ENCODE assay signal across 12 mouse cellular contexts in genomic region chr12:16869091-16869778, GRCm38 (mm10). TPM values are rescaled to one million over a fixed set of nuclear protein-coding genes. Genes with fewer than 3 reads are reported as not detected.
DNase-seq lines count a peak whose midpoint lies in the region; ATAC-seq and TF ChIP-seq lines count a peak whose summit lies in the region.
"Had no signal": no experiment of that assay in that cellular context is flagged by ENCODE, and none has a peak within 500 bp of the region (broad histone marks: within the 10 kb centered on the region; RNA-seq: fewer than 3 reads in every experiment).

No protein-coding gene starts in this region.

- H3K27ac ChIP-seq in hindbrain, embryonic 12.5 days = peak overlapping the region; percentile 64; the same call in 1 of the 2 replicates
- no peak overlapping the region for H3K27ac ChIP-seq in hindbrain, embryonic 11.5 days (ENCODE audit: low read depth, low read length)
- no peak overlapping the region for H3K27ac ChIP-seq in midbrain, embryonic 11.5 days (ENCODE audit: low read depth, low read length)
- no peak overlapping the region for H3K27ac ChIP-seq in midbrain, embryonic 13.5 days
- peak overlapping the region; percentile 90 for H3K27ac ChIP-seq in stomach, postnatal 0 days (replicated peaks)

- no peak for ATAC-seq in hindbrain, embryonic 12.5 days (ENCODE audit: low FRiP score)
- ATAC-seq in hindbrain, embryonic 11.5 days (ENCODE audit: low FRiP score) = no peak
- ATAC-seq in midbrain, embryonic 11.5 days (ENCODE audit: low FRiP score) = no peak
- ATAC-seq in midbrain, embryonic 13.5 days = no peak
- ATAC-seq in stomach, postnatal 0 days (ENCODE audit: low FRiP score, low TSS enrichment) = no peak
- ATAC-seq: CD4-positive, CD25-positive, alpha-beta regulatory T cell, adult 4 months had no signal

- H3K9me3 ChIP-seq in hindbrain, embryonic 12.5 days (replicated peaks) = 0 out of 2 replicates have a peak, but pooled peaks cover 4% of the 10 kb centered on the region
- H3K9me3 ChIP-seq in hindbrain, embryonic 11.5 days (ENCODE audit: control insufficient read depth, low read length) = no peaks in the 10 kb centered on the region
- H3K9me3 ChIP-seq in midbrain, embryonic 11.5 days (ENCODE audit: control insufficient read depth, low read length) = no peaks in the 10 kb centered on the region
- no peaks in the 10 kb centered on the region for H3K9me3 ChIP-seq in midbrain, embryonic 13.5 days
- no peaks in the 10 kb centered on the region for H3K9me3 ChIP-seq in stomach, postnatal 0 days (ENCODE audit: control insufficient read depth, low read length)

- no peak overlapping the region for H3K4me2 ChIP-seq in hindbrain, embryonic 12.5 days (replicated peaks)
- no peak overlapping the region for H3K4me2 ChIP-seq in hindbrain, embryonic 11.5 days (replicated peaks; ENCODE audit: low read depth, low read length)
- H3K4me2 ChIP-seq in midbrain, embryonic 11.5 days = no peak overlapping the region
- no peak overlapping the region for H3K4me2 ChIP-seq in midbrain, embryonic 13.5 days (replicated peaks)
- H3K4me2 ChIP-seq in stomach, postnatal 0 days (replicated peaks; ENCODE audit: low read depth) = no peak overlapping the region

- TF ChIP-seq EP300 in stomach, postnatal 0 days (optimal IDR thresholded peaks at IDR 0.05) = no peak

- TF ChIP-seq CTCF in stomach, postnatal 0 days (IDR thresholded peaks at IDR 0.05; ENCODE audit: low read depth) = no peak

- no peak overlapping the region for H3K9ac ChIP-seq in hindbrain, embryonic 12.5 days
- H3K9ac ChIP-seq in hindbrain, embryonic 11.5 days (ENCODE audit: low read depth, low read length) = no peak overlapping the region
- H3K9ac ChIP-seq in midbrain, embryonic 11.5 days (ENCODE audit: low read length) = no peak overlapping the region
- no peak overlapping the region for H3K9ac ChIP-seq in midbrain, embryonic 13.5 days (replicated peaks)
- no peak overlapping the region for H3K9ac ChIP-seq in stomach, postnatal 0 days (ENCODE audit: low read length)

- H3K27me3 ChIP-seq in hindbrain, embryonic 12.5 days = no peaks in the 10 kb centered on the region
- no peaks in the 10 kb centered on the region for H3K27me3 ChIP-seq in hindbrain, embryonic 11.5 days (ENCODE audit: control insufficient read depth, insufficient read depth, low read length)
- H3K27me3 ChIP-seq in midbrain, embryonic 11.5 days (ENCODE audit: control insufficient read depth, insufficient read depth, low read length) = no peaks in the 10 kb centered on the region
- H3K27me3 ChIP-seq in midbrain, embryonic 13.5 days = no peaks in the 10 kb centered on the region
- H3K27me3 ChIP-seq in stomach, postnatal 0 days (ENCODE audit: control insufficient read depth, insufficient read depth, low read length) = no peaks in the 10 kb centered on the region

- no peak overlapping the region for H3K4me3 ChIP-seq in hindbrain, embryonic 12.5 days
- no peak overlapping the region for H3K4me3 ChIP-seq in hindbrain, embryonic 11.5 days (ENCODE audit: low read depth, low read length)
- H3K4me3 ChIP-seq in midbrain, embryonic 11.5 days (ENCODE audit: low read depth, low read length) = no peak overlapping the region
- H3K4me3 ChIP-seq in midbrain, embryonic 13.5 days (replicated peaks) = no peak overlapping the region
- no peak overlapping the region for H3K4me3 ChIP-seq in stomach, postnatal 0 days (ENCODE audit: low read depth, low read length)

- peaks cover 17% of the 10 kb centered on the region for H3K4me1 ChIP-seq in hindbrain, embryonic 12.5 days
- no peaks in the 10 kb centered on the region for H3K4me1 ChIP-seq in hindbrain, embryonic 11.5 days (replicated peaks; ENCODE audit: control insufficient read depth, insufficient read depth, low read length)
- H3K4me1 ChIP-seq in midbrain, embryonic 11.5 days (ENCODE audit: control insufficient read depth, insufficient read depth, low read length) = peaks cover 7% of the 10 kb centered on the region
- peaks cover 8% of the 10 kb centered on the region for H3K4me1 ChIP-seq in midbrain, embryonic 13.5 days (replicated peaks)
- peaks cover 16% of the 10 kb centered on the region for H3K4me1 ChIP-seq in stomach, postnatal 0 days (replicated peaks; ENCODE audit: control insufficient read depth, insufficient read depth)

- no peaks in the 10 kb centered on the region for H3K36me3 ChIP-seq in hindbrain, embryonic 12.5 days
- H3K36me3 ChIP-seq in hindbrain, embryonic 11.5 days (ENCODE audit: control insufficient read depth, insufficient read depth, low read length) = no peaks in the 10 kb centered on the region
- no peaks in the 10 kb centered on the region for H3K36me3 ChIP-seq in midbrain, embryonic 11.5 days (ENCODE audit: control insufficient read depth, insufficient read depth, low read length)
- no peaks in the 10 kb centered on the region for H3K36me3 ChIP-seq in midbrain, embryonic 13.5 days
- H3K36me3 ChIP-seq in stomach, postnatal 0 days (ENCODE audit: control insufficient read depth, insufficient read depth, low read length) = no peaks in the 10 kb centered on the region

- DNase-seq in hindbrain, embryonic 11.5 days (ENCODE audit: low spot score) = no peak
- DNase-seq in midbrain, embryonic 11.5 days (ENCODE audit: low spot score, missing footprints) = peak; percentile 19
- DNase-seq in heart, postnatal 4 days = peak; percentile 21
- no peak for DNase-seq in stomach, postnatal 0 days (ENCODE audit: low spot score)
- no peak for DNase-seq in layer of hippocampus, postnatal 14 days (ENCODE audit: low spot score in 2 of 2)
- DNase-seq in cerebellum, postnatal 36 days = no peak
- DNase-seq: adrenal gland, postnatal 36 days; cerebellum, adult 9-11 months; gastrocnemius, postnatal 14 days had no signal

- WGBS in hindbrain, embryonic 12.5 days = 62% methylated on average over 8 of the region's 8 CpGs
- WGBS in hindbrain, embryonic 11.5 days = 75% methylated on average over 8 of the region's 8 CpGs
- WGBS in midbrain, embryonic 11.5 days = 79% methylated on average over 8 of the region's 8 CpGs
- 74% methylated on average over 8 of the region's 8 CpGs for WGBS in midbrain, embryonic 13.5 days
- WGBS in stomach, postnatal 0 days = 61% methylated on average over 8 of the region's 8 CpGs

RNA-seq across cellular contexts. Expression of gene Rock2, which starts 25.5 kb away (rescaled TPM):
- polyA plus RNA-seq in hindbrain, embryonic 12.5 days (2016; fragmentation: Nextera tagmentation; extraction: Ambion mirVana) = 25.4 and 25.6 TPM in 2 replicates
- polyA plus RNA-seq in hindbrain, embryonic 11.5 days (2014; fragmentation: Nextera tagmentation; extraction: Ambion mirVana) = 15.4 and 17.9 TPM in 2 replicates
- polyA plus RNA-seq in midbrain, embryonic 11.5 days (2014; fragmentation: Nextera tagmentation; extraction: Ambion mirVana) = 14.4 and 14.9 TPM in 2 replicates
- 14.4 and 15.7 TPM in 2 replicates for polyA plus RNA-seq in midbrain, embryonic 13.5 days (2015; fragmentation: Nextera tagmentation; extraction: Ambion mirVana)
- total RNA-seq in heart, postnatal 4 days (2021) = 10 to 100 TPM; 93.4 to 98.4 TPM
- polyA plus RNA-seq in stomach, postnatal 0 days (2015; fragmentation: Nextera tagmentation; extraction: Ambion mirVana) = 12.1 and 13.3 TPM in 2 replicates
- 100 to 1,000 TPM in 1 of 2 experiments, 10 to 100 TPM in 1; 99.1 to 100 TPM for total RNA-seq in layer of hippocampus, postnatal 14 days (2021)

RNA-seq across cellular contexts. Expression of gene E2f6, which starts 58.5 kb away (rescaled TPM):
- polyA plus RNA-seq in hindbrain, embryonic 12.5 days (2016; fragmentation: Nextera tagmentation; extraction: Ambion mirVana) = 65.9 and 75.6 TPM in 2 replicates
- polyA plus RNA-seq in hindbrain, embryonic 11.5 days (2014; fragmentation: Nextera tagmentation; extraction: Ambion mirVana) = 75.3 and 76.5 TPM in 2 replicates
- 83.8 and 85.1 TPM in 2 replicates for polyA plus RNA-seq in midbrain, embryonic 11.5 days (2014; fragmentation: Nextera tagmentation; extraction: Ambion mirVana)
- polyA plus RNA-seq in midbrain, embryonic 13.5 days (2015; fragmentation: Nextera tagmentation; extraction: Ambion mirVana) = 46.7 and 49.5 TPM in 2 replicates
- total RNA-seq in heart, postnatal 4 days (2021) = 10 to 100 TPM; 51.1 to 53.6 TPM
- 12.5 and 12.7 TPM in 2 replicates for polyA plus RNA-seq in stomach, postnatal 0 days (2015; fragmentation: Nextera tagmentation; extraction: Ambion mirVana)
- total RNA-seq in layer of hippocampus, postnatal 14 days (2021) = 10 to 100 TPM; 22.6 to 27.3 TPM

Comparison
In these comparisons a context has a peak if more than half of its experiments do, and no peak if none do; other contexts are left out.
1. H3K27ac ChIP-seq: peak in hindbrain, embryonic 12.5 days (single experiment) and stomach, postnatal 0 days (single experiment); none in hindbrain, embryonic 11.5 days (single experiment), midbrain, embryonic 11.5 days (single experiment) and midbrain, embryonic 13.5 days (single experiment).
2. DNase-seq: peak in midbrain, embryonic 11.5 days (single experiment) and heart, postnatal 4 days (single experiment); none in hindbrain, embryonic 11.5 days (single experiment), stomach, postnatal 0 days (single experiment), layer of hippocampus, postnatal 14 days (0 of 2) and cerebellum, postnatal 36 days (0 of 2).